Mouse (Mus musculus) testis, adult 2 months (tissue): ENCODE results near the gene Snap23. TPM values are rescaled to one million over a fixed set of nuclear protein-coding genes. Genes with fewer than 3 reads are reported as not detected.
"Not testable (repeated sequence)": the region's sequence is repeated elsewhere in the genome, so short reads cannot be mapped to it uniquely, and the experiment has no call there.

Experiments used
- H3K27ac ChIP-seq: fragments of 200-500 bp; 2 replicates; pipeline ENCODE4 v1.5.1; 2012; ENCODE audit warnings: low read depth, low read length; ENCODE audit not compliant: control insufficient read depth, insufficient read depth
- H3K27me3 ChIP-seq: fragments of 200-500 bp; 2 replicates; pipeline ENCODE4 v1.6.1; 2012; ENCODE audit warnings: mild to moderate bottlenecking, low read length, moderate library complexity; ENCODE audit not compliant: control insufficient read depth, insufficient read depth
- H3K36me3 ChIP-seq: fragments of 200-500 bp; 2 replicates; pipeline ENCODE4 v1.6.1; 2012; ENCODE audit warnings: mild to moderate bottlenecking, low read length; ENCODE audit not compliant: control insufficient read depth, insufficient read depth
- H3K4me1 ChIP-seq: fragments of 200-500 bp; 2 replicates; pipeline ENCODE4 v1.6.1; 2012; ENCODE audit warnings: low read length; ENCODE audit not compliant: control insufficient read depth, insufficient read depth
- H3K4me3 ChIP-seq: fragments of 200-500 bp; 2 replicates; pipeline ENCODE4 v1.5.1; 2012; ENCODE audit warnings: low read depth, mild to moderate bottlenecking, low read length, moderate library complexity, mixed read lengths; ENCODE audit not compliant: control insufficient read depth
- CTCF ChIP-seq: fragments of 200-500 bp; IDR thresholded peaks from 2 replicates; pipeline ENCODE4 v1.5.1; 2012; ENCODE audit warnings: low read depth, mild to moderate bottlenecking, inconsistent platforms, low read length, moderate library complexity; ENCODE audit not compliant: control insufficient read depth, insufficient read depth, insufficient replicate concordance
- POLR2A ChIP-seq: fragments of 200-500 bp; IDR thresholded peaks from 2 replicates; pipeline ENCODE4 v1.6.1; 2012; ENCODE audit warnings: low read depth, mild to moderate bottlenecking, inconsistent platforms, low read length, moderate library complexity; ENCODE audit not compliant: control insufficient read depth
- polyA plus RNA-seq: library from polyadenylated mRNA; depleted of rRNA; stranded (reverse); fragments of >200 nt; gene quantifications from 2 replicates; pipeline ENCODE4 v1.2.3, GENCODE M21; 2012

Gene Snap23
- polyA plus RNA-seq, 1 experiment: 14.7 TPM

GRCm38 (mm10) chr2:120565363-120565762 is 2.1 kb upstream of the Snap23 start:
- TF ChIP-seq POLR2A: no peak
- no peak for TF ChIP-seq CTCF
- Histone ChIP-seq H3K4me3 (no peak overlapping the region; the same call in 1 of the 2 replicates), H3K27me3 (no peaks in the 10 kb centered on the region), H3K27ac (no peak overlapping the region), H3K36me3 (no peaks in the 10 kb centered on the region), H3K4me1 (peaks cover 2% of the 10 kb centered on the region)

- peak overlapping the region; percentile 82 for H3K27ac ChIP-seq
- no peak for TF ChIP-seq POLR2A
- TF ChIP-seq CTCF: no peak
Measured at GRCm38 (mm10) chr2:120567798-120568320, 388 bp downstream of the Snap23 start.

GRCm38 (mm10) chr2:120571081-120571480 is 3.6 kb downstream of the Snap23 start:
- Histone ChIP-seq H3K27me3 (no peaks in the 10 kb centered on the region), H3K36me3 (no peaks in the 10 kb centered on the region), H3K4me1 (peaks cover 2% of the 10 kb centered on the region), H3K27ac (no peak overlapping the region), H3K4me3 (no peak overlapping the region)
- TF ChIP-seq POLR2A (no peak), CTCF (no peak)

More at GRCm38 (mm10) chr2:120567798-120568320, 388 bp downstream of the Snap23 start:
- peak overlapping the region; percentile 86 for H3K4me3 ChIP-seq
- H3K36me3 ChIP-seq: no peaks in the 10 kb centered on the region
- H3K4me1 ChIP-seq: peaks cover 2% of the 10 kb centered on the region
- no peaks in the 10 kb centered on the region for H3K27me3 ChIP-seq

DNA sequence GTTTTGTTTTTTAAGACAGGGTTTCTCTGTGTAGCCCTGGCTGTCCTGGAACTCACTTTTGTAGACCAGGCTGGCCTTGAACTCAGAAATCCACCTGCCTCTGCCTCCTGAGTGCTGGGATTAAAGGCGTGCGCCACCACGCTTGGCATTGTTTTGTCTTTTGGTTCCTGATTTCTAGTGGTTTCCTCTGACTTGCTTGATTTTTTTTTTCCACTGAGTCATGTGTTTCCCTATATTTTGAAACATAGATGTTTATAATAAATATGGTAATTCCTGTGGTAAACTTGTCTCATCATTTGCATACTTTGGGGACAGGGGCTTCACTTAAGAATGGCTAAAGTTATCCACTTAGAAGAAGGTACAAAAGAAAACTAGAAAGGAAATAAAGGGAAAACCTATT is 4.7 kb downstream of the Snap23 start:
- not testable (repeated sequence) for H3K4me3 ChIP-seq, H3K36me3 ChIP-seq, H3K27ac ChIP-seq, H3K27me3 ChIP-seq, H3K4me1 ChIP-seq

DNA sequence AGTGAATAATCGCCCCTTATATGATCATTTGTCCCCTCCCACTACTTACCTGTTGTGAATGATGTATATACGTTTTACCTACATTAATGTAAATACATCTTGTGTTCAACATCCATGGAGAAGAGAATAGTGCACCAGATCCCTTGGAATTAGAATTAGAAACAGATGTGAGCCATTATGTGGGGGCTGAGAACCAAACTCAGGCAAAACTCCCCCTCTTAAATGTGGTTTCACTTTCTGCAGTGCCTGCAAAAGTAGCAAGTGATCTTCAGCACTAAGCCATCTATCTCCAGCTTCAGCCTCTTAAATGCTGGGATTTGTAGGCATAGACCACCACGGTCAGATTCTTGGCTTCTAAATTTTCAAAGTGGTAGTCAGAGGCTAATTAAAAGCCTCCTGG is 7.7 kb downstream of the Snap23 start:
- TF ChIP-seq CTCF: no peak
- TF ChIP-seq POLR2A: no peak
- H3K27ac ChIP-seq: no peak overlapping the region
- no peaks in the 10 kb centered on the region for H3K4me1 ChIP-seq
- no peak overlapping the region for H3K4me3 ChIP-seq
- no peaks in the 10 kb centered on the region for H3K36me3 ChIP-seq
- no peaks in the 10 kb centered on the region for H3K27me3 ChIP-seq

- H3K27me3 ChIP-seq: no peaks in the 10 kb centered on the region
- TF ChIP-seq POLR2A (no peak), CTCF (no peak)
- no peaks in the 10 kb centered on the region for H3K4me1 ChIP-seq
- no peaks in the 10 kb centered on the region for H3K36me3 ChIP-seq
- no peak overlapping the region for H3K27ac ChIP-seq
- no peak overlapping the region for H3K4me3 ChIP-seq
Measured at GRCm38 (mm10) chr2:120575978-120576377, 8.5 kb downstream of the Snap23 start.

- no peaks in the 10 kb centered on the region for H3K36me3 ChIP-seq
- H3K27me3 ChIP-seq: no peaks in the 10 kb centered on the region
- H3K4me1 ChIP-seq: no peaks in the 10 kb centered on the region
- H3K27ac ChIP-seq: no peak overlapping the region
- H3K4me3 ChIP-seq: no peak overlapping the region
- no peak for TF ChIP-seq CTCF
- TF ChIP-seq POLR2A: no peak
Measured at GRCm38 (mm10) chr2:120577799-120578198, 10.3 kb downstream of the Snap23 start.

DNA sequence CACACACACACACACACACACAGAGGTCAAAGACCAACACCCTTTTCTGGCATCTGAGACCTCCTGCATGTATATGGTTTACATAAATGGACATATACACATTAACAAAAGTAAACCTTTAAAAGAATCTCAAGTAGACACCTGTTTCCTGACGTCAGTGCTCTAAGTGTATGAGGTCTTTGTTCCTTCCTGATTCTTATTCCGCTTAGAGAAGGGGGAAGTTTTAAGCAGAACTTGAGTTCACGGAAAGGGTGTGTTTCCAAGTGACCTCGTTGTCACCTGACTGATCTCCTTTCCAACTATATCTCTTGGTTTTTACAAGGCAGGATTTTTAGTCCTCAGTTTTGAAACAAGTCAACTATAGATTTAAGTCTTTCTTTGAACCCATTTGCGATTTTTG is 10.8 kb downstream of the Snap23 start:
- TF ChIP-seq POLR2A (no peak), CTCF (no peak)
- no peaks in the 10 kb centered on the region for H3K27me3 ChIP-seq

More for the DNA sequence above, 10.8 kb downstream of the Snap23 start:
- Histone ChIP-seq H3K36me3 (no peaks in the 10 kb centered on the region), H3K4me1 (no peaks in the 10 kb centered on the region), H3K27ac (no peak overlapping the region), H3K4me3 (no peak overlapping the region)
